Mouse (Mus musculus) lung, postnatal 25 days (tissue): ENCODE measurements at regions not wholly inside any gene's neighbourhood (a gene's known extent, or its start where the extent isn't known, plus 50 kb on each side); places are given as distances from the start of the nearest gene placed in this dataset.

Experiments
- DNase-seq: peaks from one replicate; pipeline ENCODE4 v3.0.0; 2022; ENCODE audit warnings: low spot score

DNA sequence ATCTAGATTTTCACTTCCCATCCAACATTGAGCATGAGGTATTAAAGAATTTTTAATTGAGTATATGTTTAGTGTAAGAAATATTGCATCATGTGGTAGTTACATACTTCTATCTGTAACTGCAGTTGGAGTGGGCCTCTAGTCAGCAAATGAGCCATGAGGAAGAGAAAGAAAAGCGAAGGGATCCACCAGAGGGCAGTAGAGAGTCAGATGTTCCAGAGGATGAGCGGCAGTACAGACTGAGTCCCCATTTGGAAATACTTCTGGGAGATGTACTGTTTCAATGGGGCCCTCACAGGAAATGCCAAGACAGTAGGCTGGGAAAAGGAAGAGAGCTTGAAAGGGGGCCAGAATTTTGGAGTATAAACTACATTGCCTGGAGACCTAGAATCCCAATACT is 221.2 kb downstream of the Myh15 start:
- peak; percentile 57 for DNase-seq

- no peak for DNase-seq
Measured at GRCm38 (mm10) chr16:49288096-49288714, 230.9 kb downstream of the Myh15 start.

DNA sequence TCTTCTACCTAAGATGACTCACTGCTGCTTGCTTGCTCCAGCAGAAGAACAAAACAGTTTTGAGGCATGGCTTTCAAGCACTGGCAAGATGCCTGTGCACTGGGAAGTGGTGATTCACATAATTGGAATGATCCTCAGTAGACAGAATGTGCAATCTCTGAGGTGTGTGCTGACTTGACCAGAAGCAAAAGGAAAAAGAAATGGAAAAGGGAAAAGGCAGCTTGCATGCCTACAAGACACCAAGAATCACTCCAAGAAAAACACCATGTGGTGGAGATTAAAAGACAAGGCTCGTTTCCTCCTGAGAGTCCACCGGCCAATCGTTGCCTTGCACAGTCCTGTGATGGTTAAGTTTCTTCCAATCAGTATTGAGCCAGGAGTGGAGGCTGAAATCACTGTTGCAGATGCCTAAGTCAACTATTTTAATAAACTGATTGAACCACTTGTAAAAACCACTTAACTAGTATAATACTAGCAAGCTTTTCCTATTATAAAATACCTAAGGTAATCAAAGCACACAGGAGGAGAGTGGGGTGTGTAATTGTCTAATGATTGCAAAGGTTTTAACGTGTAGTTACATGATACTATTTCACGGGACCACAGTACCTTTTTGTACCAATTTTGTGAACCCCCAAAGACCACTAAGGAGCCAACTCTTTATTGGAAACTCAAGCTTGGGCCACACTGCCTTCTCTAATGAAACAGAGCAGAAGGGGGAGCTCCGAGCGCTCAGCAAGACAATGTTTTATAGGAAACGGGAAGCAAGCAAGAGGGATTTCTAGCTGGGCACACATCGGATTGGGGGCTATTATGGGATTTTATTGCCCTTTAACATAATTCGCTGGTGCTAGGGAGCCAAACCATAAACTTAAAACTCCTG is 232.2 kb downstream of the Myh15 start:
- DNase-seq = peak; percentile 45

DNA sequence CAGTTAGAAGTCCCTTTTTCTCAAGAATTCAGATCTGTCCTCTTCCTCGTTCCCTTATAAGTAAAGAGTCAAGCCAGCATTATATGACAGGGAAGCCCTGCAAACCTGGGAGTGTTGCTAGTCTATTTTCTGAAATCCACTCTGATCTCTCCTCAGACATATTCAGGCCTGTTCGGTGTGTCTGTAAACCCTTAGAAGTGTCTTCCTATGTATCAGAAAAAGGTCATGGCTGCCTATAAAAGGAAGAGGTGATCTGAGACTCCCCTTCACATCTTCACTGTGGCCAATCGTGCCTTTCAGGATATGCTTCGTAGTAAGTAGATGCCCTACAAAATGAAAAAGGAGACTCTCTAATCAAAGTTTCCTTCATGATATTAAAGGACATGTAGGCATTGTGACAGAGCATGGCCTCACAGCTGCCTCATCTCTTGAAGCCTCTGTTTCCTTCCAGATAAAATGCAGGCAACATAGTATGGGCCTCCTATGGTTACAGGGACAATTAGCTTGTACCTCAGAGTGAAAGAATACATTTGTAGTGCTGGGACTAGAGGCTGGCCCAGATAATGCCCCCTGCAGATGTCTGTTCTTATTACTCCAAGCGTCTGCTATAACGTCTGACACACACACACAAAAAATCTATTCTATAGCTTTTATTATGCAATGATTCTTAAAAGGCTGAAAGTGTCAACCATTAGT is 246.5 kb downstream of the Myh15 start:
- no peak for DNase-seq

GRCm38 (mm10) chr16:49304354-49304753 is 247.1 kb downstream of the Myh15 start:
- no peak for DNase-seq

DNA sequence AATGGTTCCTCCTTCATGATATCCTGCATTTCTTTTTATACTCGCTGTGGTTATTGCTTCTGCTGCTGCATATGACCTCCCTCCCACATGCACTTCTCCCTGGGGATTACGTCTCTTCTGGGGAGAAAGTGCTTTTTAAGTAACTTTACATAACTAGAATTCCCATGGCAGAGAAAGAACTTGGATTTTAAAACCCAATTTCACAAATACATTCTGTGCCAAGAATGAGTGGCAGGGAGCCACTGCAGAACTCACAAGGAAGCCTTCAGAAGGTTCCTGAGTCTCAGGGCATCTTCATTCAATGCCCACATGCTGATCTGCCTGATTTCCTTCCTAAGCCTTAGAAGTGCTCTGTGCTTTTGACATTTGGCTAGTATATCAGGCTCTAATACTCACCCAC is 259.8 kb downstream of the Myh15 start:
- no peak for DNase-seq

GRCm38 (mm10) chr16:49319047-49319678 is 261.9 kb downstream of the Myh15 start:
- DNase-seq = no peak

DNA sequence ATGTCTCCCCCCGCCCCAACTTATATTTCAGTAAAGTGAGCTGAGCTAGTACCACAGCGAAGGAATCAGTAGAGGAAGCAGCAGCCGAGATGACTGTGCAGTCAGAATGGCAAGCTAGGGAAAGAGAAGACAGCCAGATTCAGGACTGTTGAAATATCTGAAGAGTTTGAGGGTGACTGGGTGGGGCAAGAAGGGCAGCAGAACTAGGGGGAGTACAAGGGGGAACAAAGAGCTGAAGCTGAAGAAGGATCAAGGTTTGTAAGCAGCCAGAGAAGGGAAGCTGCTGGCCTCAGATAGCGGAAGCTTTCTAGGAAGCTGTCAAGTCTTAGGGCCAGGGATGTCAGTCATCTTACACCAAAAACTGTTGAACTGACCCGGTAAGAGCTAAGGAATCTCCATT is 262.5 kb downstream of the Myh15 start:
- no peak for DNase-seq

GRCm38 (mm10) chr16:49321951-49322350 is 264.7 kb downstream of the Myh15 start:
- DNase-seq = no peak

DNA sequence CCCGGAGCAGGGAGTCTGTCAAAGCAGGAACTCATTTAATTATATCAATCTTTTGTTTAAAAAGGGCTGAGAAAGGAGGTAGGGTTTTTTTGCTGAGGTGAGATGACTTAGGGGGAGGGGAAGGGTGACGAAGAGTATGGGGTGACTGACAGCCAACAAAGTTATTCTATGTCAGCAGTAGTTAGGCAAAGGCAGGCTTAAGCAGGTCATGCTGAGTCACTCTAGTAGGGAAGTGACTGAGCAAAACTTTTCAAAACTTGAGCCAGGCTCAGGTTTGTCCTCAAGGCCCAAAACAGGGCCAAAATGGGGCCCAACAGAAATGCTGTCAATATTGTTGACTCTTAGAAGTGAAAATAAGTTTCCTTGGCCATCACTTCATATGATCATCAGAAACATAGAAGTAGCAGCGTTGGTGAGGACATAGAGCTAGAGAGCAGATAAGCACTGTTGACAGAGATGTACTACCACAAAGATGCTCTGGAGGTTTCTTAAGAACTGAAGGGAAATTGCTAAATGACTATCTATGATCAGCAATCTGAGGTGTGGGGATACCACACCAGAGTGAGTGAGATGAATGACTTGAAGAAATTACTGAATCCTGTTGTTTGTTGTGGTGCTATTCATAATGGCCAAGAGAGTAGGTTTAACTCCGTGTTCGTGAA is 273.6 kb downstream of the Myh15 start:
- DNase-seq = no peak

DNA sequence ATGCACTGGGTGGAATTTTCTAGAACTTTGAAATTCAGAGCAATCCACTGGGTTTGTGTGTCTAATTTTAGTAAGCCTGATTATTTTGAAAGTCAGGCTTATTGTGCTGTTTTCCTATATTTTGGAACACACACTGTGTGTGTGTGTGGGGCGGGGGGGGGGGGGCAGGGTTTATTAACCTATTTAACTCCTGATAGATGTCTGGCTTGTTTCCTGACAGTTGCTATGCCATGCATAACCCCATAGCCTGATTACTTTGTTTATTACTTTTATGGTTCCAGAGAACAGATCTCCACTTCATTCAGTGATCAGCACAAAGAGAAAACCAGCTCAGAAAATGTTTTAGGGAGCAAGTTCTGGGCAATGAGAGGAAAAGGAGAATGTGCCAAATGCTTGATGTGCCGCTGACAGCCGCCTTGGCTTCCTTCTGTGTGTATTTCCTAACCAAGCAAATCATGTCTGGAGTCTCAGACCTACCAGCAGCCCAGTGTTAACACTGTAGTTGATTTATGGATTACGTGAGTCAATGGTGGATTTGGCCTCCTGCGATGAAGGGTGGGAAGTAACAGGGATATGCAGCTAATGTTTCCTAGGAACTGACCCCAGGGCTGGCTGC is 274.9 kb downstream of the Myh15 start:
- peak; percentile 25 for DNase-seq

- no peak for DNase-seq
Measured at GRCm38 (mm10) chr16:49335916-49336315, 278.6 kb downstream of the Myh15 start.

DNA sequence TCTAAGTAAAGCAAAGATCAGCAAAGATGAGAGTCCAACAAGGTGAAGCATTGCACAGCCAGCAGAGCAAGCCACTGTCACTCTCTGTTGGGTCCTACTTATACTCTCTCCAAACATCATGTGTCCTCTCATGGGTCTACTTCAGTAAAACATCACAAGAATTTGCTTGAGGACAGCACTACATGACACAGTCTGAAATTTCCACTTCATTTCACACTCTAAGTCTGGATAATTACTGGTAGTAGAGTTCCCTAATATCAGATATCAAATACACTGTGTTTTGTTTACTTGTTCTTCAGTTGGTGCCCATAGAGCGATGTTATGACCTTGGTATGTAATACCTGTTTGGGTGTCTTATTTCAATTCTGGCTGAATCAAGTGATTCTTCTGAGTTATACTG is 280.7 kb downstream of the Myh15 start:
- no peak for DNase-seq

- no peak for DNase-seq
Measured at GRCm38 (mm10) chr16:49358404-49358803, 301.1 kb downstream of the Myh15 start.

DNA sequence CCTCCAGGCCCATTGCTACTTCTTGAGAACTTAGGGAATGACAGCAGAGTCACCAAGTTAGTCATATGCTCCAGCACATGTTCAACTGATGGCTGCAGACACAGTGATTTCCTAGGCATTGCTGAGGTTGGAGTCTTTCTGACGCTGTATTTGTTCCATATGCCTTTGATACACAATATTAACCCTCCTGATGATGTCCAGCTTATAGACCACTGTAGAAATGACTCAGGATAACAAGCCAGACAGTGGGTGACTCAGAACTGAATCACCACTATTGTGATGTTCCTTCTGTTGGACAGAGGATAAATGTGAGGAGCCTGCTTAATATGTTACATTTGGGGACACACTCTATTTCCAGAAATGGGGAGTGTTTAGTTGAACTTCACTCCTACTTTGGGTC is 304.4 kb downstream of the Myh15 start:
- no peak for DNase-seq

GRCm38 (mm10) chr16:49369450-49369849 is 312.2 kb downstream of the Myh15 start:
- peak; percentile 8 for DNase-seq

DNA sequence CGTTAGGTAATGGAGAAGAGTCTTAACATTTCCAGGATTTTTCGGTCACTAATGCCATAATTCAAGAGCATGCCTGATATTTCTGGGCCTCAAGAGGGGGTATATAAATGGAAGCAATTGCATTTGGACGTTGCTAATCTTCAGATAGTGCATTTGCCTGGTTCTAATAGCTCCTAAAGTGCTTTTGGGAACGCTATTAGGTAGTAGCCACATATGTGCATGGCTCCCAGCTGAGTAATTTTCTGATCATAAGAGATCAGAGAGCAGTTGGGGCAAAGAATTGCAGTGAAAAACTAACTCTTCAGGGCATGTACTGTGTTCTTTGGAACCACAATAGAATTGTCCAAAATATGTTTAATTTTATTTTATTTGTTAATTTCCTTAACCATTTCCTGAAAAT is 317.8 kb downstream of the Myh15 start:
- no peak for DNase-seq

DNA sequence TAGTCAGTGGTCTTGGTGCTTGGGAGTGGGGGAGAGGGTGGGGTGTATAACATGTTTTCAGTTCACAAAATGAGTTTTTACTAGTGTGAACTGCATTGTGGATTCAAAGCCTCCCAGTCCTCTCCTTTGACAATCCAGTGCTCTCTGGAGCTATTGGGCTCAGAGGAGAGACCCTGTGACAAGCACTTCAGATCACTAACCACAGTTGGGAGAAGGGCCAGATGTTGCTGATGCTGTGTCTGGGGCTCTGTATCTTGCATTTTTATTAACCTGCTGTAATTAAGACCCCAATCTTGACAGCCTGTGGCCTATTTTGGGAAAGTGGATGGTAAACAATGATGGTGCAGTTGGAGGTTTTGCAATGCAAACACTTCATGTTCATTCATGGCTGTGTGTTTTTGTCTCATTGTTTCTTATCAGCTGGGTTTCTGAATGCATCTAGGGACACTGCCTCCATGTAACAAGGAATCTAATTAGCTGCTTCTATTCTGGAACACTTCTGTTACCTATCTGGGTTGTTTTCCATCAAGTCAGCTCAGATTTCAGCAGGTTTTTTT is 320.0 kb upstream of the Ift57 start:
- no peak for DNase-seq

DNA sequence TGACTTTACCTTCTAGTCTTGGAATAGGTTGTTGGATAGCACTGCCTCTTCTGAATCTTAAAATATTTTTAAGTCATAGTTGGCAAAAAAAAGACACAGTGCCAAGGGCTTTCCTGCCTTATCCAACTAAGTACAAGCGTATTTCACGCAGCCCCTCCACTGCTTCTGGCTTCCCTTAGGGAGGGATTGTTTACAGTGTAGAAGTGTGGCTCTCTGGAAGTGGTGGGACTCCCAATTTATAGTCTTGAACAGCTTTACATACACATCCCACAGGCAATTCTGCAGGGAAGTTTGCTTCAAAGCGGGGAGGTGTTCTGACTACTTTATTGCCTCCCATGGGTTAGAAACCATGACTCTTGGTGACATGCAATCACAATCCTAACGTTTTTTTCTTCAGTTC is 310.9 kb upstream of the Ift57 start:
- DNase-seq = no peak

DNA sequence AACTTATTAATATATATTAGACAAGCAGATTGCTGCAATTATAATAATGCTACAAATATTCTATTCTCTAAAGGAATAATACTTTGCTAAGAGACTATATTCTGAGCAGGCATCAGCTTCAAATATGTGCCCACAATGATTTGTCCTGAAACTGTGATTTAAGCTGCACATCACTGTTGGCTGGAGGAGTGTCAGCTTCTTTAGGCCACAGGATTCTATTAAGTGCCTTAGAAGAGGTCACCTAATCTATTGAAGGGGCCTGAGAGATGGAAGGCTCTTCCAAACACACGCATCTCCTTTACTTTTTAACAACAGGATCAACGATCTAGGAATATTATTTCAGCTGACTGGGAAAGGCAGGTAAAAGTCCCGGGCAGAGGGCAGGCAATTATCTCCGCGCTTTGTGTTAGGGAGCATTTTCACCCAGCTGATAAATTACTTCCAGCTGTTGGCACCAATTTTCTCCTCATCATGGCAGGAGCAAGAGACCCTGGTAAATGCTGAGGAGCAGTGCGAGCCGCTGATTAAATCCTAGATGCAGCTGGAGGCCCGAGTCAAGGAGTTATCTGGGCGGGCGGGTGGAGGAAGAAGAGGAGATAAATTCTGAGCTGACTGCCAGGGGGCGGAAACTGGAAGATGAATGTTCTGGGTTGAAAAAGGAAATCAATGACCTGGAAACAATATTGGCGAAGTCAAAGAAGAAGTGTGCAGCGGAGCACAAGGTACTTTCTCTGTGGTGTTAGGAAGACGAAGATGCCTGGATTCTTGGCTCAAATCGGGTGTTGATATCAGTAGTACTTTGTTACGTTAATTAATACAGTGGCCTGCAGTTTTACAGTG is 290.9 kb upstream of the Ift57 start:
- DNase-seq = no peak
